Mouse (Mus musculus): ENCODE data around the gene Gsta3. TPM values are rescaled to one million over a fixed set of nuclear protein-coding genes. Genes with fewer than 3 reads are reported as not detected.
"Not testable (repeated sequence)": the region's sequence is repeated elsewhere in the genome, so short reads cannot be mapped to it uniquely, and the experiment has no call there.

The Gsta3 gene
- polyA plus RNA-seq, 1 experiment from 2014 or later, result 0.37 TPM

GRCm38 (mm10) chr1:21259981-21260380 is 19.6 kb downstream of the Gsta3 start:
- H3K27ac ChIP-seq (replicated peaks; ENCODE audit: low read depth, low read length); H3K4me3 ChIP-seq (replicated peaks; ENCODE audit: low read depth, low read length); H3K4me1 ChIP-seq (ENCODE audit: control insufficient read depth, insufficient read depth, low read length); ATAC-seq (ENCODE audit: low FRiP score, low TSS enrichment); DNase-seq; H3K9ac ChIP-seq (replicated peaks; ENCODE audit: low read length); H3K36me3 ChIP-seq (ENCODE audit: control insufficient read depth, insufficient read depth, low read length); H3K27me3 ChIP-seq (ENCODE audit: control insufficient read depth, insufficient read depth, low read length); H3K9me3 ChIP-seq (ENCODE audit: control insufficient read depth, low read length); H3K4me2 ChIP-seq (ENCODE audit: low read length): not testable (repeated sequence)
- 85% methylated on average over 8 of the region's 8 CpGs for WGBS

- Histone ChIP-seq H3K36me3 (ENCODE audit: control insufficient read depth, insufficient read depth, low read length) (no peaks in the 10 kb centered on the region), H3K4me1 (ENCODE audit: control insufficient read depth, insufficient read depth, low read length) (no peaks in the 10 kb centered on the region), H3K27me3 (ENCODE audit: control insufficient read depth, insufficient read depth, low read length) (no peaks in the 10 kb centered on the region), H3K9ac (replicated peaks; ENCODE audit: low read length) (no peak overlapping the region), H3K4me3 (replicated peaks; ENCODE audit: low read depth, low read length) (no peak overlapping the region), H3K27ac (replicated peaks; ENCODE audit: low read depth, low read length) (no peak overlapping the region), H3K4me2 (ENCODE audit: low read length) (no peak overlapping the region), H3K9me3 (ENCODE audit: control insufficient read depth, low read length) (no peaks in the 10 kb centered on the region)
- DNase-seq, result no peak
- WGBS, result 96% methylated on average over 5 of the region's 5 CpGs
- ATAC-seq (ENCODE audit: low FRiP score, low TSS enrichment), result no peak
Observed at GRCm38 (mm10) chr1:21262401-21262800, 22.0 kb downstream of the Gsta3 start.

- Histone ChIP-seq H3K4me1 (ENCODE audit: control insufficient read depth, insufficient read depth, low read length) (no peaks in the 10 kb centered on the region), H3K9ac (replicated peaks; ENCODE audit: low read length) (no peak overlapping the region), H3K4me3 (replicated peaks; ENCODE audit: low read depth, low read length) (no peak overlapping the region), H3K36me3 (ENCODE audit: control insufficient read depth, insufficient read depth, low read length) (no peaks in the 10 kb centered on the region), H3K9me3 (ENCODE audit: control insufficient read depth, low read length) (no peaks in the 10 kb centered on the region), H3K27ac (replicated peaks; ENCODE audit: low read depth, low read length) (no peak overlapping the region), H3K27me3 (ENCODE audit: control insufficient read depth, insufficient read depth, low read length) (no peaks in the 10 kb centered on the region), H3K4me2 (ENCODE audit: low read length) (no peak overlapping the region)
- DNase-seq (no peak), ATAC-seq (ENCODE audit: low FRiP score, low TSS enrichment) (no peak)
- 90% methylated on average over 4 of the region's 4 CpGs for WGBS
Observed at GRCm38 (mm10) chr1:21263986-21264385, 23.6 kb downstream of the Gsta3 start.

DNA sequence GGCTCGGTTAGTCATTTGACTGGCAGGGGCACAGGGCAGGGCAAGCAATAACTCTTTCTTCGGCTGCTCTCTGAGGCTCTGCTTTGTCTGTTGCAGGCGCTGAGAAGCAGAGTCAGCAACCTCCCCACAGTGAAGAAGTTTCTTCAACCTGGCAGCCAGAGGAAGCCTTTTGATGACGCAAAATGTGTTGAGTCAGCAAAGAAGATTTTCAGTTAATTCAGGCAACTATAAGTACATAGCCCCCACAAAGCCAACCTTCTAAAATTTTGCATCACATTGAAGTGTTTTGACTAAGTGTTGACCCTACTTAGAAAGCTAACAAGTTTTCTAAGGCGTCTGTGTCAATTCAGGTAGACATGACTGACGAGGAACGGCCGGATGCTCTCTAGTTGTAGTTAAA is 24.4 kb downstream of the Gsta3 start:
- WGBS, result 87% methylated on average over 8 of the region's 8 CpGs
- H3K36me3 ChIP-seq (ENCODE audit: control insufficient read depth, insufficient read depth, low read length), result no peaks in the 10 kb centered on the region
- no peaks in the 10 kb centered on the region for H3K9me3 ChIP-seq (ENCODE audit: control insufficient read depth, low read length)
- ATAC-seq (ENCODE audit: low FRiP score, low TSS enrichment), result no peak
- H3K4me2 ChIP-seq (ENCODE audit: low read length), result no peak overlapping the region
- DNase-seq, result no peak
- no peak overlapping the region for H3K4me3 ChIP-seq (replicated peaks; ENCODE audit: low read depth, low read length)
- no peaks in the 10 kb centered on the region for H3K27me3 ChIP-seq (ENCODE audit: control insufficient read depth, insufficient read depth, low read length)
- no peaks in the 10 kb centered on the region for H3K4me1 ChIP-seq (ENCODE audit: control insufficient read depth, insufficient read depth, low read length)
- H3K27ac ChIP-seq (replicated peaks; ENCODE audit: low read depth, low read length), result no peak overlapping the region
- H3K9ac ChIP-seq (replicated peaks; ENCODE audit: low read length), result no peak overlapping the region

- H3K4me2 ChIP-seq (ENCODE audit: low read length), result no peak overlapping the region
- 84% methylated on average over 1 of the region's 1 CpGs for WGBS
- H3K27ac ChIP-seq (replicated peaks; ENCODE audit: low read depth, low read length), result no peak overlapping the region
- no peaks in the 10 kb centered on the region for H3K27me3 ChIP-seq (ENCODE audit: control insufficient read depth, insufficient read depth, low read length)
- no peak for ATAC-seq (ENCODE audit: low FRiP score, low TSS enrichment)
- no peaks in the 10 kb centered on the region for H3K36me3 ChIP-seq (ENCODE audit: control insufficient read depth, insufficient read depth, low read length)
- H3K9me3 ChIP-seq (ENCODE audit: control insufficient read depth, low read length), result no peaks in the 10 kb centered on the region
- H3K4me3 ChIP-seq (replicated peaks; ENCODE audit: low read depth, low read length), result no peak overlapping the region
- 0 out of 2 replicates have a peak, but pooled peaks cover 1% of the 10 kb centered on the region for H3K4me1 ChIP-seq (ENCODE audit: control insufficient read depth, insufficient read depth, low read length)
- DNase-seq, result no peak
- no peak overlapping the region for H3K9ac ChIP-seq (replicated peaks; ENCODE audit: low read length)
Observed at GRCm38 (mm10) chr1:21266766-21267165, 26.4 kb downstream of the Gsta3 start.

DNA sequence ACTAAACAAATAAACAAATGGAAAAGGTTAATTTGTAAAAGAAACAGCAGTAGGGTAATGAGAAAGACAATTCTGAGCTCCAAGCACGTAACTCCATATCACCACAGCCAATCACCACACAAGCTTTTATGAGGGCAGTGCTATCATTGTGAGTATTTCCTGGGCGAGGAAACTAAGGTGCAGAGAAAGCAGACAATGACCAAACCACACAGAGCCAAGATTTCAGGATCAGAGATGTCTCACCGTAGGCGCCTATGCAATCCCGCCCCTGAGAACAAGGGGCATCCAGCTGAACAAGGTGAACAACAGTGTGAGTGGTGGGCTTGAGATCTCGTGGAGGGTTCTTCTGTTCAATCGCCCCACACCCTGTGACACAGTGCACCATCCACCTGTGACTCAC is 27.1 kb downstream of the Gsta3 start:
- H3K36me3 ChIP-seq (ENCODE audit: control insufficient read depth, insufficient read depth, low read length); ATAC-seq (ENCODE audit: low FRiP score, low TSS enrichment); H3K4me3 ChIP-seq (replicated peaks; ENCODE audit: low read depth, low read length); H3K27me3 ChIP-seq (ENCODE audit: control insufficient read depth, insufficient read depth, low read length); H3K4me2 ChIP-seq (ENCODE audit: low read length); DNase-seq; H3K27ac ChIP-seq (replicated peaks; ENCODE audit: low read depth, low read length); H3K9me3 ChIP-seq (ENCODE audit: control insufficient read depth, low read length); H3K9ac ChIP-seq (replicated peaks; ENCODE audit: low read length); H3K4me1 ChIP-seq (ENCODE audit: control insufficient read depth, insufficient read depth, low read length): not testable (repeated sequence)
- 90% methylated on average over 6 of the region's 7 CpGs for WGBS

- 0 out of 2 replicates have a peak, but pooled peaks cover 3% of the 10 kb centered on the region for H3K4me1 ChIP-seq (ENCODE audit: control insufficient read depth, insufficient read depth, low read length)
- no peaks in the 10 kb centered on the region for H3K9me3 ChIP-seq (ENCODE audit: control insufficient read depth, low read length)
- DNase-seq (peak; percentile 80), ATAC-seq (ENCODE audit: low FRiP score, low TSS enrichment) (peak; percentile 70)
- no peak overlapping the region for H3K9ac ChIP-seq (replicated peaks; ENCODE audit: low read length)
- H3K4me3 ChIP-seq (replicated peaks; ENCODE audit: low read depth, low read length), result peak overlapping the region; percentile 15; the same call in 1 of the 2 replicates
- H3K27me3 ChIP-seq (ENCODE audit: control insufficient read depth, insufficient read depth, low read length), result no peaks in the 10 kb centered on the region
- H3K4me2 ChIP-seq (ENCODE audit: low read length), result peak overlapping the region; percentile 42
- 24% methylated on average over 18 of the region's 18 CpGs for WGBS
- no peaks in the 10 kb centered on the region for H3K36me3 ChIP-seq (ENCODE audit: control insufficient read depth, insufficient read depth, low read length)
- H3K27ac ChIP-seq (replicated peaks; ENCODE audit: low read depth, low read length), result no peak overlapping the region
Observed at GRCm38 (mm10) chr1:21271343-21272055, 31.1 kb downstream of the Gsta3 start.

GRCm38 (mm10) chr1:21272056-21272431 is 31.7 kb downstream of the Gsta3 start:
- H3K36me3 ChIP-seq (ENCODE audit: control insufficient read depth, insufficient read depth, low read length), result no peaks in the 10 kb centered on the region
- H3K4me3 ChIP-seq (replicated peaks; ENCODE audit: low read depth, low read length), result no peak overlapping the region
- no peaks in the 10 kb centered on the region for H3K9me3 ChIP-seq (ENCODE audit: control insufficient read depth, low read length)
- H3K4me1 ChIP-seq (ENCODE audit: control insufficient read depth, insufficient read depth, low read length), result 0 out of 2 replicates have a peak, but pooled peaks cover 3% of the 10 kb centered on the region
- H3K27me3 ChIP-seq (ENCODE audit: control insufficient read depth, insufficient read depth, low read length), result no peaks in the 10 kb centered on the region
- DNase-seq, result peak; percentile 33
- ATAC-seq (ENCODE audit: low FRiP score, low TSS enrichment), result no peak
- 22% methylated on average over 14 of the region's 14 CpGs for WGBS
- no peak overlapping the region for H3K9ac ChIP-seq (replicated peaks; ENCODE audit: low read length)
- no peak overlapping the region for H3K27ac ChIP-seq (replicated peaks; ENCODE audit: low read depth, low read length)
- peak overlapping the region; percentile 42 for H3K4me2 ChIP-seq (ENCODE audit: low read length)

DNA sequence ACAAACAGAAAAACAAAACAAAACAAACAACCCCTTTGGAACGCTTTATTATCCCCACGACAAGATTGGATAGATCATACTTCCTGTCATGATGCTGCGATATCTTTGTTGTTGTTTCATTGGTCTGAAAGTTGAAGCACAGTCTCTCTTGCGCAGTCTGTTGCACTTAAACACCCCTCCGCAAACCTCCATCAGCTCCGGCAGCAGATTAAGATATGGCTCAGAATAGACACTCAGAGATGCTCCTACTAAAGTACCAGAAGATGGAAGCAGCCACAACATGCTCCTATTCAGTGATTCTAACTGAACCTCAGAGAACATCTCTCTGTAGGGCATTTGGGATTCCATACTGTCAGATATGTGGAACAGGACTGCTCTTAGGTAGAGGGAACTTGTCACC is 32.7 kb downstream of the Gsta3 start:
- Histone ChIP-seq H3K4me2 (ENCODE audit: low read length) (no peak overlapping the region), H3K9me3 (ENCODE audit: control insufficient read depth, low read length) (no peaks in the 10 kb centered on the region), H3K9ac (replicated peaks; ENCODE audit: low read length) (no peak overlapping the region), H3K36me3 (ENCODE audit: control insufficient read depth, insufficient read depth, low read length) (no peaks in the 10 kb centered on the region), H3K27me3 (ENCODE audit: control insufficient read depth, insufficient read depth, low read length) (no peaks in the 10 kb centered on the region), H3K4me1 (ENCODE audit: control insufficient read depth, insufficient read depth, low read length) (0 out of 2 replicates have a peak, but pooled peaks cover 3% of the 10 kb centered on the region), H3K27ac (replicated peaks; ENCODE audit: low read depth, low read length) (no peak overlapping the region), H3K4me3 (replicated peaks; ENCODE audit: low read depth, low read length) (no peak overlapping the region)
- ATAC-seq (ENCODE audit: low FRiP score, low TSS enrichment) (no peak), DNase-seq (no peak)
- WGBS, result 92% methylated on average over 6 of the region's 6 CpGs

All from midbrain, embryonic 14.5 days (tissue).